Mouse (Mus musculus): ENCODE measurements around the gene Fam104a. TPM values are rescaled to one million over a fixed set of nuclear protein-coding genes. Genes with fewer than 3 reads are reported as not detected.

Gene Fam104a
- polyA plus RNA-seq, 2 experiments: 25.0 to 44.5 TPM

DNA sequence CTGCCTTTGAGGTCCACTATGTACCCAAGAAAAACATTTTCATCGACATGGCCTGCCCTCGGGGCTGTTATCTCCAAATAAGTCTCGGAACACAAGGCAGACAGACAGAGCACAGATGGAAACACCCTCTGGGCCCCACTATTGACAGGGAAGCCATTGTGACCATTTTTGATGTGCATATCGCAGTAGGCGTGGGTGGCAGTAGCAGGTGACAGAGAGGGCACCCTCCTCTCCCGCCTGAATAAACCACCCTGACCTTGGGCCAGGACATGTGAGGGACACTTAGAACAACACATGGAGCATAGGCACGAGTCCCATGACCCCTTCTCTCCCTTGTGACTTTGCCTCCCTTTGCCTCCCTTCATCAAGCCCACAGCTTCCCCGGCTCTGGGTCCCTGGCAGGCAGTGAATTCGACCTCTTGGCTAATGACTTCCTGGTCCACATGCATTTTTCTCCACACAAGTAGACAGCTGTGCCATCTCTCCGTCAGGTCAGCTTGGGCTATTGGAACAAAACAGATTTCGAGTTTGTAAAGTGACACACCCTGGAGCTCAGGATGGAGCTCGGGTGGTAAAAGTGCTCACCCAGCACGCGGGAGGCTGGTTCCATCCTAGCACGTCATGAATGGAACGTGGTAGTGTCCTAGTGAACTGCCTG is 33.9 kb upstream of the Fam104a start:
- 51% methylated on average over 16 of the region's 16 CpGs for WGBS (ENCODE audit: insufficient replicate concordance)
- Histone ChIP-seq H3K36me3 (replicated peaks; ENCODE audit: control insufficient read depth, insufficient read depth, low read depth) (no peaks in the 10 kb centered on the region), H3K9ac (replicated peaks) (no peak overlapping the region), H3K4me2 (ENCODE audit: low read depth) (no peak overlapping the region), H3K4me1 (replicated peaks; ENCODE audit: control insufficient read depth in 2 of 2, insufficient read depth in 2 of 2, low read length in 1 of 2) (no peaks in the 10 kb centered on the region), H3K27ac (no peak overlapping the region), H3K9me3 (ENCODE audit: control insufficient read depth, low read length) (no peaks in the 10 kb centered on the region), H3K27me3 (ENCODE audit: control insufficient read depth, insufficient read depth, low read length) (no peaks in the 10 kb centered on the region), H3K4me3 (ENCODE audit: insufficient read depth in 1 of 2, low read depth in 2 of 2, low read length in 2 of 2) (no peak overlapping the region)
- ATAC-seq (ENCODE audit: insufficient read depth): no peak
- TF ChIP-seq EP300 (IDR thresholded peaks at IDR 0.05; ENCODE audit: low read depth): no peak
- TF ChIP-seq CTCF (IDR thresholded peaks at IDR 0.05; ENCODE audit: low read depth): no peak
- no peak for DNase-seq (ENCODE audit: low read depth in 3 of 3, low spot score in 3 of 3)

DNA sequence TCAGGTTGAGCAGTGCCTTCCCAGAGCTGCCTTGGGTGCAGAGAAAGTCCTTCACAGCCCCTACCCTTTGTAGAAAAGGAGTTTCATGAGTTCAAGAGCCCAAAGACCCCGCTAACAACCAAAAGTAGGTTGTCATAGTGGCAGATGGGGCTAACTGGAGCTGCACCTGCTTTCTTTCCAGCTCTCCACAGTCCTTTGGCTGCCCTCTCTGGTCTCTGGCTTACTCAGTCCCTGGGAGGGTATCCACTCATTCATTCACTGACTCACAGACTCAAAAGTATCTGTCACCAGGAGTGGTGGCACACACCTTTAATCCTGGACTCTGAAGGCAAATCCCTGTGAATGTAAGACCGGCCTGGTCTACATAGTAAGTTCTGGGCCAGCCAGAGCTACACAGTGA is 32.2 kb upstream of the Fam104a start:
- no peak overlapping the region for H3K27ac ChIP-seq
- H3K4me2 ChIP-seq (ENCODE audit: low read depth): no peak overlapping the region
- no peaks in the 10 kb centered on the region for H3K36me3 ChIP-seq (replicated peaks; ENCODE audit: control insufficient read depth, insufficient read depth, low read depth)
- no peak overlapping the region for H3K9ac ChIP-seq (replicated peaks)
- DNase-seq (ENCODE audit: low read depth in 3 of 3, low spot score in 3 of 3) (no peak), ATAC-seq (ENCODE audit: insufficient read depth) (no peak)
- H3K4me1 ChIP-seq (replicated peaks; ENCODE audit: control insufficient read depth in 2 of 2, insufficient read depth in 2 of 2, low read length in 1 of 2): no peaks in the 10 kb centered on the region
- H3K4me3 ChIP-seq (ENCODE audit: insufficient read depth in 1 of 2, low read depth in 2 of 2, low read length in 2 of 2): no peak overlapping the region
- WGBS (ENCODE audit: insufficient replicate concordance): 66% methylated on average over 2 of the region's 2 CpGs
- TF ChIP-seq EP300 (IDR thresholded peaks at IDR 0.05; ENCODE audit: low read depth): no peak
- no peak for TF ChIP-seq CTCF (IDR thresholded peaks at IDR 0.05; ENCODE audit: low read depth)
- H3K27me3 ChIP-seq (ENCODE audit: control insufficient read depth, insufficient read depth, low read length): no peaks in the 10 kb centered on the region
- H3K9me3 ChIP-seq (ENCODE audit: control insufficient read depth, low read length): no peaks in the 10 kb centered on the region

DNA sequence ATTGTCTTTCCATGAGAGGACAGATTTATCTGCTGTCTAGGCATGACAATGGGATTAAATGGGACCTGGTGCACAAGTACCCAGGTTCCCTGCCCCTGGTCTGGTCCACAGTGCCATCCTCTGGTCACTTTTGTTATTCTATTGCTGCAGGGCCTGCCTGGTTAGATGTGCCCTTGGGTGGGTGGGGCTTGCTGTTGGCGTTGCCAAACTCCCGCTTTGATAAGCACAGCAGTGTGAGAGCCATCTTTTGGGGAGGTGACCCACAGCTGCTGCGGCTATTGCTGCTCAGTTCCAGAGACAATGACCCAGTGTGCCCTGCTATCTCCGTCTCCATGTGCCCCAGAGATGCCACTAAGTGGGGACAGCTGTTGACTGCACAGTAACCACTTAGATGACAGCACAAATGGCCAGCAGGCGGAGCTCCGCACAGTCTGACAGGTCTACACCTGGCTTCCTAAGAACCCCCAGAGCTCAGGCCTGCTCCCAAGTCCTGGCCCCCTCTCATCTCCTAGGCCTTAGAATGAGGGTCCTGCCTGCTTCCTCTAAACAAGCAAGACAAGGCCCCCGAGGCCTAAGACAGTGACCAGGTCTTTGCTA is 31.2 kb upstream of the Fam104a start:
- ATAC-seq (ENCODE audit: insufficient read depth): peak; percentile 31; the same call in 1 of the 2 replicates
- WGBS (ENCODE audit: insufficient replicate concordance): 55% methylated on average over 7 of the region's 7 CpGs
- Histone ChIP-seq H3K4me1 (replicated peaks; ENCODE audit: control insufficient read depth in 2 of 2, insufficient read depth in 2 of 2, low read length in 1 of 2) (no peaks in the 10 kb centered on the region), H3K4me3 (ENCODE audit: insufficient read depth in 1 of 2, low read depth in 2 of 2, low read length in 2 of 2) (no peak overlapping the region), H3K27ac (no peak overlapping the region), H3K4me2 (ENCODE audit: low read depth) (no peak overlapping the region), H3K9ac (replicated peaks) (no peak overlapping the region), H3K27me3 (ENCODE audit: control insufficient read depth, insufficient read depth, low read length) (peaks cover 2% of the 10 kb centered on the region), H3K9me3 (ENCODE audit: control insufficient read depth, low read length) (no peaks in the 10 kb centered on the region), H3K36me3 (replicated peaks; ENCODE audit: control insufficient read depth, insufficient read depth, low read depth) (no peaks in the 10 kb centered on the region)
- TF ChIP-seq EP300 (IDR thresholded peaks at IDR 0.05; ENCODE audit: low read depth) (no peak), CTCF (IDR thresholded peaks at IDR 0.05; ENCODE audit: low read depth) (peak; percentile 41)
- no peak for DNase-seq (ENCODE audit: low read depth in 3 of 3, low spot score in 3 of 3)

- DNase-seq (ENCODE audit: low read depth in 3 of 3, low spot score in 3 of 3) (no peak), ATAC-seq (ENCODE audit: insufficient read depth) (no peak)
- TF ChIP-seq EP300 (IDR thresholded peaks at IDR 0.05; ENCODE audit: low read depth): no peak
- no peak for TF ChIP-seq CTCF (IDR thresholded peaks at IDR 0.05; ENCODE audit: low read depth)
- Histone ChIP-seq H3K27me3 (ENCODE audit: control insufficient read depth, insufficient read depth, low read length) (peaks cover 8% of the 10 kb centered on the region), H3K4me1 (replicated peaks; ENCODE audit: control insufficient read depth in 2 of 2, insufficient read depth in 2 of 2, low read length in 1 of 2) (no peaks in the 10 kb centered on the region), H3K36me3 (replicated peaks; ENCODE audit: control insufficient read depth, insufficient read depth, low read depth) (no peaks in the 10 kb centered on the region), H3K4me2 (ENCODE audit: low read depth) (no peak overlapping the region), H3K9me3 (ENCODE audit: control insufficient read depth, low read length) (no peaks in the 10 kb centered on the region), H3K4me3 (ENCODE audit: insufficient read depth in 1 of 2, low read depth in 2 of 2, low read length in 2 of 2) (no peak overlapping the region), H3K27ac (no peak overlapping the region), H3K9ac (replicated peaks) (no peak overlapping the region)
- WGBS (ENCODE audit: insufficient replicate concordance): 75% methylated on average over 1 of the region's 1 CpGs
Observed at GRCm38 (mm10) chr11:113711061-113711460, 27.1 kb upstream of the Fam104a start.

DNA sequence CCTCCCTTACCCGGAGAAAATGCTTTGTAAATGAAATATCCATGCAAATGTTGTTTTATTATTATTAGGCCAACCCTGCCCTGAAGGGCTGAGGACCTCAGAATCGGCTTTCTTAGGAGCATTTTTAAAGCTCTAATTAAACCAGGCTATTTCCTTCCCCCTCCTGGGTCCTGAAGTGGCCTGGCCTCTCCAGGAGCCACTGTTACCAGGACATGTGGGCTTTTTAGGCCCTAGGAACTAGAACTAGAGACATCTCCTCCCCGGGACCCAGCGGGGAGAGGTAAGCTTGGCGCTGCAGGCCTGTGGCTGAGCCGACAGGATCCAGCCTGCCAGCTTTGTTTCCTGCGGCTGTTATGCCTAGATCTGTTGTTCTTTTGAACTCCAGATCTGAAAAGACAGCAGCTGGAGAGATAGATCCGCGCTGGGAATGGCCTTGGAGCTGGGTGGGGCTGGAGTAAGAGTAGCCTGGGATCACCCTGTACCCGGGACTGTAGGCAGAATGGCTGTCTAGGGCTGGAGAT is 26.4 kb upstream of the Fam104a start:
- peaks cover 8% of the 10 kb centered on the region for H3K27me3 ChIP-seq (ENCODE audit: control insufficient read depth, insufficient read depth, low read length)
- H3K4me2 ChIP-seq (ENCODE audit: low read depth): no peak overlapping the region
- H3K9me3 ChIP-seq (ENCODE audit: control insufficient read depth, low read length): no peaks in the 10 kb centered on the region
- ATAC-seq (ENCODE audit: insufficient read depth): no peak
- no peaks in the 10 kb centered on the region for H3K36me3 ChIP-seq (replicated peaks; ENCODE audit: control insufficient read depth, insufficient read depth, low read depth)
- WGBS (ENCODE audit: insufficient replicate concordance): 19% methylated on average over 10 of the region's 10 CpGs
- TF ChIP-seq CTCF (IDR thresholded peaks at IDR 0.05; ENCODE audit: low read depth) (no peak), EP300 (IDR thresholded peaks at IDR 0.05; ENCODE audit: low read depth) (no peak)
- H3K9ac ChIP-seq (replicated peaks): no peak overlapping the region
- no peak overlapping the region for H3K27ac ChIP-seq
- H3K4me1 ChIP-seq (replicated peaks; ENCODE audit: control insufficient read depth in 2 of 2, insufficient read depth in 2 of 2, low read length in 1 of 2): no peaks in the 10 kb centered on the region
- no peak for DNase-seq (ENCODE audit: low read depth in 3 of 3, low spot score in 3 of 3)
- no peak overlapping the region for H3K4me3 ChIP-seq (ENCODE audit: insufficient read depth in 1 of 2, low read depth in 2 of 2, low read length in 2 of 2)
